Mouse (Mus musculus): Measurements from ENCODE around the gene Ppp4r4. TPM values are rescaled to one million over a fixed set of nuclear protein-coding genes. Genes with fewer than 3 reads are reported as not detected.

Gene Ppp4r4
- total RNA-seq (2023), result not detected

GRCm38 (mm10) chr12:103532020-103532648 is at the start of gene Ppp4r4:
Gene Ppp4r4 (plus strand): TSS chr12:103532283.

DNA sequence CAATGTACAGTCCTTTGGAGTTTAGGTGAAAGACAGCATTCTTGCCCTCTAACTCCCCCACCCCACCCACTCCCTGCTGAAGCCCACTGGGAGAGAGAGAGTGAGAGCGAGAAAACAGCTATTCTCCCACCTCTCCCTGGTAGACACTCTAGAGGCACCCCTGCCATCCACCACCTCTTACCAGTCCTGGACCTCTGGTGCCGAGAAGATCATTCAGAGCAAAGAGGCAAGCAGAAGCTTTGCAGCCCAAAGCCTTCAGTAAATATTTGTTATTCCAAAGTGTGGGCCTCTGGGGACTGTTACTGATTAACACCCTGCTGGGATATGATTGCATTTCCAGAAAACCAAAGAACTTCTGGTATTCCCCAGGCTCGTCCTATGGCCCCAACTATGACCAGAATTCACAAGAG is 99.1 kb downstream of the Ppp4r4 start, which contains the start of gene Serpina10:
Serpina10 (minus strand) TSS at position 242 of the 410 bp plus-strand sequence.

DNA sequence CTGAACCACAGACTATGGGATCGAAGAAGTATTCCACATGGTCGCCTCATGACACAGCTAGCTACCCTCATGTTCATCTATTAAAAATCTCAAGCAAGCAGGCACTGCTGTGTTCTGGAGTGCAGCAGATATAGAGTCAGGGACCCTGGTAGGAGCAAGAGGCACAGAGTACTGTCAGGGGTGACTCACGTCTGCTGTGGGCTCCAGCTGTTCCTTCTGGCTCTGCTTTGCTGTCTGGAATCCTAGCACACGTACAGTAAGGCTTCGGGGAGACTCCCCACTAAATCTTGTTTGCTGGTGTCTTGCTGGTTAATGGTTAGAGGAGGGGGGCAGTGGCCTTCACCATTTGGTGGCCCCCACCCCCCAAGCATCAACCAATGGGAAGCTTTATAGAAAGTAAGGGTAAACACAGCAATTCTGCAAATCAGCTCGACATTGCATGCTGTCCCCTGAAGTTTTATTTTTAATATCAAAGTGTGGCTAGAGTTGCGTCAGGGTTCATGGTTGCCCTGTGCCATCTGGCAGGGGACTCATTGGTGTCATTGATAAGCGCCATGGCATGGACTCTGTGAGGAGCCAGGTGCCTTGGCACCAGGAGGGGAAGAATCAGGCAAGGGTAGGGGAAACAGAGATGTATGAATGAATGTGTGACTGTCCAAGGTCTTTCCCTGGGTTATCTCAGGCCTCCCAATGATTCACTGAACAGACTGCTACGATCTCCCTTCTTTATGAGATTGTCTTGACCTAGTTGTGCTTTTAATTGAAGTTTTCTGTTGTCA is 125.0 kb downstream of the Ppp4r4 start, which contains the start of gene Serpina6:
Serpina6 (minus strand) TSS at position 365 of the 779 bp plus-strand sequence.

Other genes starting within 250 kb of the Ppp4r4 start
- not detected for gene Fam181a, start 221.3 kb upstream of the Ppp4r4 start, total RNA-seq (2023)
- 10 to 100 TPM; 81.1 to 87.0 TPM for gene Asb2, start 176.3 kb upstream of the Ppp4r4 start, total RNA-seq (2023)
- gene Otub2, start 143.6 kb upstream of the Ppp4r4 start, total RNA-seq (2023), result 1 to 10 TPM; 3.7 to 5.1 TPM
- 1 to 10 TPM; 5.4 to 7.4 TPM for gene 9330161L09Rik, start 124.5 kb upstream of the Ppp4r4 start, total RNA-seq (2023)
- gene Ddx24, start 106.5 kb upstream of the Ppp4r4 start, total RNA-seq (2023), result 100 to 1,000 TPM; 108 to 119 TPM
- gene Ifi27, start 98.1 kb upstream of the Ppp4r4 start, total RNA-seq (2023), result 10 to 100 TPM; 51.8 to 56.8 TPM
- gene Ifi27l2a, start 88.6 kb upstream of the Ppp4r4 start, total RNA-seq (2023), result 100 to 1,000 TPM; 322 to 427 TPM
- not detected for gene Ifi27l2b, start 75.1 kb upstream of the Ppp4r4 start, total RNA-seq (2023)
- gene Serpina10, start 99.2 kb downstream of the Ppp4r4 start, total RNA-seq (2023), result not detected
- gene Serpina6, start 124.9 kb downstream of the Ppp4r4 start, total RNA-seq (2023), result not detected
- not detected for gene Serpina16, start 143.9 kb downstream of the Ppp4r4 start, total RNA-seq (2023)
- gene Serpina1f, start 163.2 kb downstream of the Ppp4r4 start, total RNA-seq (2023), result not detected
- gene Serpina1d, start 241.3 kb downstream of the Ppp4r4 start, total RNA-seq (2023), result under 1 TPM; 0.52 to 0.64 TPM